Mouse (Mus musculus): ENCODE measurements around the gene Trim43b.
"Not testable (repeated sequence)": the region's sequence is repeated elsewhere in the genome, so short reads cannot be mapped to it uniquely, and the experiment has no call there.

The Trim43b gene

GRCm38 (mm10) chr9:89092735-89093134, at the start of gene Trim43b:
Trim43b (minus strand) TSS chr9:89092835.
- not testable (repeated sequence) for DNase-seq (ENCODE audit: low spot score in 2 of 2)

GRCm38 (mm10) chr9:89104576-89104975, 11.9 kb upstream of the Trim43b start:
- not testable (repeated sequence) for DNase-seq (ENCODE audit: low spot score in 2 of 2)

GRCm38 (mm10) chr9:89086746-89087145, 5.9 kb downstream of the Trim43b start:
- DNase-seq (ENCODE audit: low spot score in 2 of 2) = not testable (repeated sequence)

GRCm38 (mm10) chr9:89079637-89080036, 13.0 kb downstream of the Trim43b start:
- DNase-seq (ENCODE audit: low spot score in 2 of 2) = not testable (repeated sequence)

- not testable (repeated sequence) for DNase-seq (ENCODE audit: low spot score in 2 of 2)
Observed at GRCm38 (mm10) chr9:89076508-89076907, 16.1 kb downstream of the Trim43b start.

GRCm38 (mm10) chr9:89067143-89067501, 25.5 kb downstream of the Trim43b start:
- not testable (repeated sequence) for DNase-seq (ENCODE audit: low spot score in 2 of 2)

- DNase-seq (ENCODE audit: low spot score in 2 of 2) = peak; percentile 75 to 87
Observed at GRCm38 (mm10) chr9:89066378-89067142, 26.1 kb downstream of the Trim43b start.

Data from frontal cortex, postnatal 10 days (tissue).